Mouse (Mus musculus) liver, embryonic 11.5 days (tissue): ENCODE data around the gene Nek6. TPM values are rescaled to one million over a fixed set of nuclear protein-coding genes. Genes with fewer than 3 reads are reported as not detected.

ENCODE experiments used
- ATAC-seq: fragments of 200-750 bp; cut with Nextera tagmentation; replicated peaks from 2 replicates; pipeline ENCODE4 v1.8.0; 2017; ENCODE audit warnings: moderate number of reproducible peaks, mild to moderate bottlenecking, moderate TSS enrichment, moderate library complexity; ENCODE audit not compliant: low FRiP score
- DNase-seq: peaks from one replicate; pipeline ENCODE4 v3.0.0-alpha.2; 2017; ENCODE audit warnings: low spot score
- H3K27ac ChIP-seq: fragments of 300-500 bp; sonication (generic); 2 replicates; pipeline ENCODE4 v1.5.1; 2014; ENCODE audit warnings: mild to moderate bottlenecking, low read depth, low read length, control low read depth
- H3K27me3 ChIP-seq: fragments of 300-500 bp; sonication (generic); replicated peaks from 2 replicates; pipeline ENCODE4 v1.6.1; 2014; ENCODE audit warnings: low read length, mixed read lengths; ENCODE audit not compliant: control insufficient read depth, insufficient read depth
- H3K36me3 ChIP-seq: fragments of 300-500 bp; sonication (generic); 2 replicates; pipeline ENCODE4 v1.6.1; 2014; ENCODE audit warnings: mild to moderate bottlenecking, low read length, moderate library complexity, mixed read lengths; ENCODE audit not compliant: control insufficient read depth, insufficient read depth
- H3K4me1 ChIP-seq: fragments of 300-500 bp; sonication (generic); replicated peaks from 2 replicates; pipeline ENCODE4 v1.6.1; 2014; ENCODE audit warnings: low read length, mixed read lengths; ENCODE audit not compliant: control insufficient read depth, insufficient read depth
- H3K4me2 ChIP-seq: fragments of 300-500 bp; sonication (generic); 2 replicates; pipeline ENCODE4 v1.6.1; 2014; ENCODE audit warnings: mild to moderate bottlenecking, control low read depth, moderate library complexity
- H3K4me3 ChIP-seq: fragments of 300-500 bp; sonication (generic); 2 replicates; pipeline ENCODE4 v1.5.1; 2014; ENCODE audit warnings: low read depth, low read length, control low read depth
- H3K9ac ChIP-seq: fragments of 300-500 bp; sonication (generic); 2 replicates; pipeline ENCODE4 v1.6.1; 2014; ENCODE audit warnings: low read depth, low read length, control low read depth
- H3K9me3 ChIP-seq: fragments of 300-500 bp; sonication (generic); 2 replicates; pipeline ENCODE4 v1.6.1; 2016; ENCODE audit warnings: low read length, inconsistent platforms, mixed read lengths; ENCODE audit not compliant: control insufficient read depth
- WGBS: fragments of 180-500 bp; shearing (Covaris S2); extraction: QIAGEN DNeasy Blood & Tissue Kit; methylation state at CpG from one replicate; pipeline ENCODE4 v1.1.7; 2014; 5-methylcytosine and 5-hydroxymethylcytosine counted together
- polyA plus RNA-seq: library from polyadenylated mRNA; unstranded; fragments of >200 nt; fragmentation: Nextera tagmentation; extraction: Ambion mirVana; gene quantifications from 2 replicates; pipeline ENCODE4 v1.2.1, GENCODE M21; 2014

The Nek6 gene
- polyA plus RNA-seq, 1 experiment from 2014 or later, result 66.2 TPM

DNA sequence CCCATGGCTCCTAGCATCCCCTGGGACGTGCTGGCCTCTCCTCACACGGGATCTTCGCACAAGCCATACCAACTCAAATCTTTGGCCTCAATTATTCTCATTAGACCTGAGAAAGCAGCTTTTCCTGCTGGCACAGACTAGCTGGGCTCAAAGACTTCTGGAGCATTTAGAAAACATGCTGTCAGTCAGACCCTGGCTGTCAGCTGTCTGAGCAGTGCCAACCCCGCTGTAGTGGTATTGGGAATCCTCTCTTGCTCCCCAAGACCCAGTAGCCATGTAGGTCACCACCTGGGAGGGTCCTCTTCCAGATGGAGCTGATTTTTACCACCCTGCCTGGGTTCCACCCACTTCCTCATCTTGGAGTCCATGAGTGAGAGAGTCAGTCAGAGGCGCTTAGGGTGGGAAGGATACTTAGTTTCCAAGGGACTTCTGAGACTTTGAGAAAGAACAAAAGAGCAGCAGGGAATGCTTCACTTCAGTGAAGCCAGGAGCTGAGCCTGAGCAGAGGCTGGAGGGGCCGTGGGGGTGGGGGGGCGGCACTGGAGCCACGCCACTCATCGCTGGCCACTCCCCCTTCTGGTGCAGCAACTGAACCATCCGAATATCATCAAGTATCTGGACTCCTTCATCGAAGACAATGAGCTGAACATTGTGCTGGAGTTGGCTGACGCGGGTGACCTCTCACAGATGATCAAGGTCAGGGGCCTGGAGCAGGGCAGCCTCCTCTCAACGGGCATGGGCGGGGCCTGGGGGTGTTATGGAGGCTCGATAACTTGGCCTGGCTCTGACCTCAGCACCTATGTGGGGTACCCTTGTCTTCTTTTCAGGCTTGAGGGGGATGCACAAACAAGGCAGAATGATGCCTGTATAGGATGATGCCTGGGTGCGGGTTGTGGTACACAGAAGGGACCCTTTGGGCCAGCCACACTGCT lies 49.1 kb downstream of the Nek6 start:
- Histone ChIP-seq H3K36me3 (peaks cover 10% of the 10 kb centered on the region), H3K27me3 (no peaks in the 10 kb centered on the region), H3K27ac (no peak overlapping the region), H3K9me3 (no peaks in the 10 kb centered on the region), H3K4me2 (no peak overlapping the region), H3K9ac (no peak overlapping the region), H3K4me3 (no peak overlapping the region), H3K4me1 (no peaks in the 10 kb centered on the region)
- ATAC-seq (no peak), DNase-seq (no peak)
- 80% methylated on average over 17 of the region's 17 CpGs for WGBS

DNA sequence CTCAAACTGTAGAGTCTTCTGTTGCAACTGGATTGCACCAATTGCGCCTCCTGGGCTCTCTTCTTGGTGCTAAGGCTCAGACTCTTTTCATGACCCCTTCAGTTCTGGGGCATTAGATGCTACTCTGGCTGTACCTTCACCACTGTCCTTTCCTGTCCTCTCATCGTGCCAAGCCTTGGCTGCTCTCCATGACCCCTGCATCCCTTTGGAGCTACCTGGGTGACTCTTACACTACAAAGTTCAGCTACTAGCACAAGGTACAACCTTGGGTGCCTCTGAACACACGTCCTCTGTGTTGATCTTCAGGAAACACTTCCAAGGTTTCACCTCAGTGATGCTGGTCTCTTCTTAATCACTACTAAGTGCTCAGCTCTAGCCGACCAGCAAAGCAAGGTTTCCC lies 51.2 kb downstream of the Nek6 start:
- ATAC-seq (no peak), DNase-seq (no peak)
- Histone ChIP-seq H3K9me3 (no peaks in the 10 kb centered on the region), H3K27me3 (no peaks in the 10 kb centered on the region), H3K4me2 (no peak overlapping the region), H3K4me3 (no peak overlapping the region), H3K9ac (no peak overlapping the region), H3K4me1 (no peaks in the 10 kb centered on the region), H3K36me3 (peaks cover 10% of the 10 kb centered on the region), H3K27ac (no peak overlapping the region)
- WGBS, result 86% methylated on average over 4 of the region's 4 CpGs

DNA sequence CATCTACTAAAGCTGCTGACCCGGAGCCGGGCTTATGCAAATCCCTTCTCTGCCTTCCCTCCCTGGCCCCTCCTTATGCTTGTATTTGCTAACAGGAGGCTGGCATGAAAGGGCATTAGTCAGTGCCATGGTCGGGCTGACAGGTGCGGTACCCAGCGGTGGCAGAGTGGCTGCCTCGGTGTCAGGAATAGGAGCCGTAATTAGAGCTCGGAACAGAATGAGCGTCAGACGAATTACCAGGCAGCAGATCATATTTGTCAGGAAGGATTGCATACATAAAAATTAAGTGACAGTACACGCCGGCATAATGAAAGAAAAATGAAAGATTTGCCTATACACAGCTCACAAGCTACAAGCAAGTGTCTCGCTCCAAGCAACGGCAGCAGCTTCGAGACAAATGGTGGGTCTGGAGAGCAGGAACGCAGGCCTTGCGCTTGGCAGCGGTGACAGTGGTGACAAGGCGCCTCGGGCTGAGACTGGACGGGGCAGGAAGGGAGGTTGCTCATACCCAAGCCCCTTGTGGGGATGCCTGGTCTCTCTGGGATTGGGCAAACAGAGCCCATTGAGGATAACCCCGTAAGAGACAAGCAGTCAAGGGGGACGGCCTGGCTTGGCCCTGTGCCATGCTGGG lies 60.6 kb downstream of the Nek6 start:
- Histone ChIP-seq H3K4me2 (no peak overlapping the region), H3K27me3 (no peaks in the 10 kb centered on the region), H3K27ac (no peak overlapping the region), H3K36me3 (peaks cover 2% of the 10 kb centered on the region; the same call in 1 of the 2 replicates), H3K9me3 (no peaks in the 10 kb centered on the region), H3K9ac (no peak overlapping the region), H3K4me1 (no peaks in the 10 kb centered on the region), H3K4me3 (no peak overlapping the region)
- DNase-seq (no peak), ATAC-seq (no peak)
- 93% methylated on average over 23 of the region's 23 CpGs for WGBS

DNA sequence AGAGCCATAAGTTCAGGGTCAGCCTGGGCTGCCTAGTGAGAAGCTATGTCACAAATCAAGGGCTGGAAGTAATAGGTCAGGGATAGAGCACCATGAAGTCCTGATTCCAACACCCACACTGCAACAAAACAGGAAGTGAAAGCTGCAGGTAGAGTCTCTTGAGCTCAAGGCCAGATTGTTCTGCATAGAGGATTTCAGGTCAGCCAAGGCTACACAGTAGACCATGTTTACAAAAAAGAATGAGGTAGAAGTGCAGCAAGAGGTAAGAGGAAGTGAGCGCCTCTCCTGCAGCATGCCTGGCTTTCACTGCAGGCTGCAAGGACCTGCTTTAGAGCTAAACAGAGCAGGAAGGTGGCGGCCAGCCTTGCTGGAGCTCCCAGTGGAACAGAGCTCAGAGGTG lies 63.3 kb downstream of the Nek6 start:
- 86% methylated on average over 2 of the region's 2 CpGs for WGBS
- H3K4me3 ChIP-seq, result no peak overlapping the region
- no peaks in the 10 kb centered on the region for H3K9me3 ChIP-seq
- H3K4me2 ChIP-seq, result no peak overlapping the region
- no peak overlapping the region for H3K9ac ChIP-seq
- no peak for ATAC-seq
- H3K4me1 ChIP-seq, result no peaks in the 10 kb centered on the region
- no peak for DNase-seq
- H3K27me3 ChIP-seq, result no peaks in the 10 kb centered on the region
- no peak overlapping the region for H3K27ac ChIP-seq
- H3K36me3 ChIP-seq, result peaks cover 6% of the 10 kb centered on the region; the same call in 1 of the 2 replicates

DNA sequence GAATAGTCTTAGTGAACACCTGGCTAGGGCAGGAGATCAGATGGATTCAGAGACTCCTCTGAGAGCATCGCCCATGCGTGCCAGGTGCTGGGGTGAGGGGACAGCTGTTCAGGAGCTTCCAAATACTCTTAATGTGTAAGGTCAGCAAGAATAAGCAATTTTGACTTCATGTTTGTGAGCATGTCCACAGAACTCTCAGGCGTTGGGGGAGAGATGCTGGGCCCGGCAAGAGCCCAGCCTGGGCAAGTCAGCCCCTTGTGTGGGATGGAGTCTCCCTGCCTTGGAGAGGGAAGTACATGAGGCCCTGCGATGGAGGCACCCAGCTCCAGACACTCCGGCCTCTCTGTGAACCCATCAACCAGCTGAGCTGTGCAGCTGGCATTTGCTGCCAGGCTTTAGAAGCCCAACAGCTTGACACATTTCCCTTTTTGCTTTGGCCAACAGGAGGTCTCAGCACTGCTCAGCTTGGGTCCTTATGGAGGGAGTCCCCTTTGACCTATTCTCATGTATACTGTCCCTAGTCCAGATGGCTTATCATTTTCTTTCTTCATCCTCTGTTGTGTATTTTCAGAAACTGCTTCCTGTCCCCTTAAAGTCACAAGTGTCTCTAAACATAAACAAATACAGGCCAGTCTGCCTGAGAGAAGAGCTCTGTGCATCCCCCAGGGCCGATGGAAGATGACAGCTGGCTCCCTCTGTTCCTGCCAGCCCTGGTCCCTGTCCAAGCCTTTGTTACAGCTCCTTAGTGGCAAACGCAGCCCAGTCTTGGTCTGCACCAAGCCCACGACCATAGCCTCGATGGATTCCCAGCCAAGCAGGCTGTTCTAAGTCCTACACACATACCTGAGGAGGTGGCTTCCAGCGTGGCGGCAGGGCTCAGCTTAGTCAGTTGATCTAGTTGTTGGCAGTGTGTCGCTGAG lies 67.4 kb downstream of the Nek6 start:
- no peak for ATAC-seq

DNA sequence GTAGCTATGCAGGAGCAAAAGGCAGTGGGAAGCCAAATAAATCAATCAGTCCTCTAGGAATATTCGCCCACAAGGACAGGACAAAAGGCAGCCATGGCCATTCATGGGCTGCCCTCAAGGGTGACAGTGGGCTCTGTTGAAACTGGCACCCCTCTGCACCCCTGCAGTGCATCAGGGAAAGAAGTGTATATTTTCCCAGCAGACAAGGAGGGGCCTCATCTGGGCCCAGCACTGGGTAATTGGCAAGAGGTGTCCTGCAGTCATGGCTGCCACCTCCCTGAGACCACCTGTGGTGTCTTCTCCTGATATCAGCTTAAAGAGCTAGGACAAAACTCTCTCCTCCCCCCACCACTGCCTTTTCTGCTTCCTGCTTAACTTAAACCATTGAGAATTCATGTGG lies 68.1 kb downstream of the Nek6 start:
- H3K9ac ChIP-seq, result no peak overlapping the region
- no peak for DNase-seq
- WGBS, result 83% methylated on average over 1 of the region's 1 CpGs
- no peaks in the 10 kb centered on the region for H3K9me3 ChIP-seq
- H3K4me3 ChIP-seq, result no peak overlapping the region
- no peaks in the 10 kb centered on the region for H3K27me3 ChIP-seq
- H3K36me3 ChIP-seq, result peaks cover 9% of the 10 kb centered on the region; the same call in 1 of the 2 replicates
- H3K27ac ChIP-seq, result no peak overlapping the region
- ATAC-seq, result no peak
- no peaks in the 10 kb centered on the region for H3K4me1 ChIP-seq
- no peak overlapping the region for H3K4me2 ChIP-seq

More for the DNA sequence above, 67.4 kb downstream of the Nek6 start:
- no peak for DNase-seq
- no peak overlapping the region for H3K4me3 ChIP-seq
- WGBS, result 73% methylated on average over 13 of the region's 13 CpGs
- H3K4me2 ChIP-seq, result no peak overlapping the region
- H3K9ac ChIP-seq, result no peak overlapping the region
- peaks cover 9% of the 10 kb centered on the region; the same call in 1 of the 2 replicates for H3K36me3 ChIP-seq
- no peaks in the 10 kb centered on the region for H3K9me3 ChIP-seq
- no peaks in the 10 kb centered on the region for H3K27me3 ChIP-seq
- no peak overlapping the region for H3K27ac ChIP-seq
- no peaks in the 10 kb centered on the region for H3K4me1 ChIP-seq

DNA sequence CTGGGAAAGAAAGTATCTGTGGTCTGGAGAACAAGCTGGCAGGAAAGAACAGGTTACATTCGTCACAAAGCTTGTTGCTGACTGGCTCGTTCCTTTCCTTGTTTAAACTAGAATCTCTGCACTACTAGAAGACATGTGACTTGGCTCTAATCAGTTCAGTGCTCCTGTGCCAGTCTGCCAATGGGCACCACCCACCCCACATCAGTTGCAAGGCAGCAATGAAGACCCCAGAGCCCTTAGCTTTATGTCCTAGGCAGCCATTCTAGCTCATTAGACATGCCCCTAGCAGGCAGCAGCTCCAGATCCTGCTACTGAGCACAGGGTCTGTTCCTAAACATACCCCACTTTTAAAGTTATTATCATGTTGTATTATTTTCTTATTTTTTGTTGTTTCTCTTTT lies 72.5 kb downstream of the Nek6 start:
- H3K9ac ChIP-seq, result no peak overlapping the region
- H3K27me3 ChIP-seq, result no peaks in the 10 kb centered on the region
- H3K9me3 ChIP-seq, result no peaks in the 10 kb centered on the region
- ATAC-seq, result no peak
- WGBS, result 83% methylated on average over 2 of the region's 2 CpGs
- DNase-seq, result no peak
- peaks cover 27% of the 10 kb centered on the region; the same call in 1 of the 2 replicates for H3K36me3 ChIP-seq
- no peak overlapping the region for H3K27ac ChIP-seq
- H3K4me2 ChIP-seq, result no peak overlapping the region
- H3K4me1 ChIP-seq, result peaks cover 5% of the 10 kb centered on the region; the same call in 1 of the 2 replicates
- H3K4me3 ChIP-seq, result no peak overlapping the region
